Mouse (Mus musculus): ENCODE measurements at regions not wholly inside any gene's neighbourhood (a gene's known extent, or its start where the extent isn't known, plus 50 kb on each side); places are given as distances from the start of the nearest gene placed in this dataset.

- TF ChIP-seq MYOD1 (IDR thresholded peaks at IDR 0.05; ENCODE audit: control insufficient read depth in 1 of 3, insufficient read length in 2 of 3, low read depth in 2 of 3) (no peak), POLR2A (IDR thresholded peaks at IDR 0.05; ENCODE audit: insufficient read length, low read depth) (no peak), USF1 (IDR thresholded peaks at IDR 0.05; ENCODE audit: low read depth) (no peak), TCF12 (IDR thresholded peaks at IDR 0.05; ENCODE audit: insufficient read depth, poor library complexity, severe bottlenecking) (no peak), POLR2AphosphoS2 (IDR thresholded peaks at IDR 0.05; ENCODE audit: insufficient read length, low read depth) (no peak), CEBPB (IDR thresholded peaks at IDR 0.05; ENCODE audit: insufficient read depth, poor library complexity, severe bottlenecking) (no peak), MYOG (IDR thresholded peaks at IDR 0.05; ENCODE audit: control insufficient read depth in 1 of 3, insufficient read depth in 1 of 3, insufficient read length in 2 of 3, low read depth in 2 of 3) (no peak), MAX (IDR thresholded peaks at IDR 0.05; ENCODE audit: low read depth) (no peak)
Observed at GRCm38 (mm10) chr4:150797057-150797456, 56.7 kb upstream of the Errfi1 start.

Measured in myocyte (in vitro differentiated cells).